Mouse (Mus musculus) liver, embryonic 14.5 days (tissue): ENCODE data around the gene Exoc6b.

ENCODE experiments used
- CTCF ChIP-seq: IDR thresholded peaks from 2 replicates; pipeline ENCODE4 v1.5.1; 2016; ENCODE audit warnings: antibody characterized with exemption, low read depth, control low read depth
- EP300 ChIP-seq: IDR thresholded peaks from 2 replicates; pipeline ENCODE4 v1.6.1; 2016; ENCODE audit warnings: antibody characterized with exemption, low read depth

DNA sequence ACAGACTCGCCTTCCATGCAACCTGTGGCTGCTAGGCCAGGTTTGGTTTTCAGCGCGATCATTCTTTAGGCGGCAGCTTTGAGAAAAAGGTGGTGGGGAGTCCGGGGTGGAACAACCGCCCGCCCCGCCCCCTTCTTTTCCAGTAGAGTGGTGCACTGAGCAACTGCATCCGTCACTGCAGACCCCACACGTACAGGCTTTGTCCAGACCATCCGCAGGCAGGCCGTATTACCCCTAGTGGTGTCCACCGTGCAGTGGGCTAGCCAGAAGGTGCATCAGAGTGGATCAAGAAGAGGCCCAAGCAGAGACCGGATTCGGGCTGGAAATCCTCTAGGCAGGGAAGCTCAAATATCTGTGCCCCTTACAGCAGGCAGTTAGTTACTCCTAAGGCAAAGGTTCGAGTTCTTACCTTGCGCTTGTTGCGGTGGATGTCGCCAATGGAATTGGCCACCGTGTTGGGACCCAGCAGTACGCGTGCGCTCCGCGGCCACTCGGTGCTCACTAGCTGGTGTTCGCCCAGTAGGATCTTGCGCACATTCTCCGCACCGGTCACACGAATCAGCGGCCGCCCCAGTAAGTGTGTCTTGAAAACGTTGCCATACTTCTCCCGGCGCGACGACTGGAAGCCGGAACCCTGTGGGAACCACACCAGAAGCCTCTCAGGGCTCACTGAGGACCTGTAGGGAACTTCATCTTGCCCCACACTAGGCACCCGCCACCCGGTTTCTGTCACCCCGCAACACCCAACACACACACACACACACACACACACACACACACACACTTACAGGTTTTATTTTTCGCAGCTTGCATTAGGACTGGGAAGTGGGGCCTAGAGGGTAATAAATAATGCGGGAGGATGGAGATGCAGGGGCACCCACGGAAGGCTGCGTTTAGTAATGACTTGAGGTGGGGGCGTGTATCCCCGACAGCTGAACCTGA lies 485.2 kb downstream of the Exoc6b start:
- TF ChIP-seq CTCF (no peak), EP300 (no peak)
